Mouse (Mus musculus) mouse trophoblast stem cell (cell line): ENCODE measurements at regions not wholly inside any gene's neighbourhood (a gene's known extent, or its start where the extent isn't known, plus 50 kb on each side); places are given as distances from the start of the nearest gene placed in this dataset.
"Not testable (repeated sequence)": the region's sequence is repeated elsewhere in the genome, so short reads cannot be mapped to it uniquely, and the experiment has no call there.

Source experiments
- in situ Hi-C, 2 experiments: fragments of 300-500 bp; cut with MseI, MboI; formaldehyde crosslinking; loops; 2 replicates in 1 of 2; 3 replicates in 1 of 2; pipeline ENCODE4 v1.15.1; 2025

DNA sequence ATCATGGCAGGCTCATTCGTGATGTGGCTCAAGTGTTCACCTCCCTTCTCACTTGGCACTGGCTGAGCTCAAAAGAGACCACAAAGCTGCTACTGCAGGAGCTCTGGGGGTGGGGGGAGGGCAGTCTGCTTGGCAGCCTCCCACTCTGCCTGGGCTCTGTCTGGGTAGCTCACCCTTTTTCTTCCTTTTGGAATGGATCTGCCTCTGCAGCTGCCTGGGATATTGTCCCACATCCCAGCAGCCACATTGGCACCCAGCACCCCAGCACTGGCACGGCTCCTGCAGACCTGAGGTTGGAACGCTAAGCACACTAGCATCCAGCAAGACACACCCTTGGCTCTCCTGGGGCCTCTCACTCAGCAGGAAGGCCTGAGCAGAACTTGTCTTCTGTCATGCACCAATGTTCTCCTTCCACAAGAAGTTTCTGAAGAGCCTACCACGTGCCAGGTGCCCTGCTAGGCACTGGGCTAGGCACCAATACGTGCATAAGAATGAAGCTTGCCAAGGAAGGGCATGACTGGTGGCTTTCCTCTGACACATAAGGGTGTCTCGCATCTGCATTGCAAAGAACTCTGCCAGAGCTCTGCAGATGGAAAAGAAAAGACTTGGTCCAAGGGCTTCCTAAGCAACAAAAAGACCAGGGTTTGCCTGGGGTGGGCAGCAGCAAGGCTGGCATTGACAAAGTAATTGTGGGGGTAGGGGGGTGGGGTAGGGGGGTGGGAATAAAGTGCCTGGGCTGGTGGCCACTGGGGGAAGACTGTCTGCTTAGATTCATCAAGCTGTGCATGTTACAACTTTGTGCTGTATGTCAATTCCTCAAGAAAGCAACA is 112.1 kb upstream of the Sipa1l1 start:
- in situ Hi-C loops: not testable (repeated sequence)

- in situ Hi-C loops: no loop called here
These were observed 104.1 kb upstream of the Sipa1l1 start for GRCm38 (mm10) chr12:82064986-82065385.

GRCm38 (mm10) chr12:82066860-82067259 is 102.3 kb upstream of the Sipa1l1 start:
- in situ Hi-C loops: no loop called here

DNA sequence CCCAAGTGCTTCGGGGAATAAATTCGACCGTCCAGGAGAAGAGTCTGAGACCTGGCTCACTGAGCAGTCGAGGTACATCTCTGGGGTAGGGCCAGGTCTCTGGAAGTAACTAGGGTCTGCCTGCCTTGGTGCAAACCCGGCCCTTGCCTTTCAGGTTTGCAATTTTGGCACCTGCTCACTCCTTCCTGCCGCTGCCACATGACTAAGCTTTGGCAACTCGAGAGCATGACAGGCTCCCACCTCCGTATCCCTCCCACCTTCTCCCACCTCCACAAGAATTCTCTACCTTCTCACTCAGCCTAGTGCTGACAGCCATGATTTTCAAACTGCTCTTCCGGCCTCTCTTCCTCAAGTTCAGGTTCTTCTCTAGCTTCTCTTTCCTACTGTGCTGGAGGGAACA is 99.5 kb upstream of the Sipa1l1 start:
- in situ Hi-C loops: no loop called here

DNA sequence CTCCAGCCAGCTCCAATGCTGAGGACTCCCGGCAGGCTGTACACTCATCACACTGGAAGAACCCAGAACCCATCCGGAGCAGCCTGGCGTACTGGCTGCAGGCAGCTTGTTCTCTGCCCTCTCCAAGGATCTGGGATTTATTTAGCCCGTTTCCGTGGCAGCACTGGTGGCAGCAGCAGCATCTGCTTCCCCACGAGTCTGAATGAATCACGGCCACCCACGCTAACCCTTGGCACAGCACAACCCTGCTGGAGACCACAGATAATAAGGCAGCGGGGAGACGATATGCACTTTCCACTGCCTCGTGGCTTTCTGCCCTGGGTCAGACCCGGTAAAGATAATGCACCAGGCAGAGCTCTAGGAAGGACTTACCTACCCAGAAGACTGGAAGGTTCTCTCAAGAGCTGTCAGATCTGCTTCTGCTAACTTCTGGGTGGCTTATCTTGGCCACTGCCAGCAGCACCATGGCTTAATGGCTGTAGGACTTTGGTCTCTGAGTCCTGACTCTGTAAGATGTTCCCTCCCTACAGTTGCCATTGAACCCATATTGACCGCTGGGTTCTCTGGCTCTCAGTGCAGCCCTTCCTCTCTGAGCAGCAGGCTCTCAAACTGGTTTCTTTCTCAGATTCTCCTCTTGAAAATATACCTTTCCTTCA is 96.2 kb upstream of the Sipa1l1 start:
- in situ Hi-C loops: no loop called here

DNA sequence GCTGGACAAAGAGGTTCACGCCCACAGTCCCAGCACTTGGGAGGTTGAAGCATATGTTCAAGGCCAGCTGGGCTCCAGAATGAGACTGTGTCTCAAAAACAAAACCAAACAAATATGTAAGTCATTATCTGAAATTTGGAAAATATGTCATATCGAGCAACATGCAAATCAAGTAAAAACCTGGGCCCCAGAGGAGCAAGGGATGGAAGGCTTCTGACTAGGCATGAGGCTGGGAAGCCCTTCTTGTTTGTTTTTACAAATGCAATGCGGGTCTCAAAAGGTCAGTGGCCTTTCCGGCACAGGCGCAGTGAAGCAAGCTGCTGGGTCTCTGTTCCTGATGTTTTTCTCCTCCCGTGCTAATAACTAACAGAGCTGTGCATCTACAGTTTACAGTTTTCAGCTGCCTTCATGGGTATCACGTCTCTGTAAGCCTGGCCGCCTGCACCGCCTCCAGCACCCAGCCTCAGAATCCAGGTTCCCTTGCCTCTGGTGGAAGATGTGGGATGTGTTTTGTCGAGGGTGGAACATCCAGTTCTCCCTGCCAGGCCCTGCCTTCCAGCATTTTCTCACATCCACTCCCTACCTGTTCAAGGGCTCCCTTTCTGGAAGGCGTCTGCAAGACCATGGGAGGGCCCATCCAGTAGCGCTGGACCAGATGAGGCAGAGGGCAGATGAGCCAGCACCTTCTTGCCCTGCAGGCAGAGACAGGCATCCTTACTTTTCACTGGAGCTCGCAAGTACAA is 93.5 kb upstream of the Sipa1l1 start:
- in situ Hi-C loops: no loop called here

DNA sequence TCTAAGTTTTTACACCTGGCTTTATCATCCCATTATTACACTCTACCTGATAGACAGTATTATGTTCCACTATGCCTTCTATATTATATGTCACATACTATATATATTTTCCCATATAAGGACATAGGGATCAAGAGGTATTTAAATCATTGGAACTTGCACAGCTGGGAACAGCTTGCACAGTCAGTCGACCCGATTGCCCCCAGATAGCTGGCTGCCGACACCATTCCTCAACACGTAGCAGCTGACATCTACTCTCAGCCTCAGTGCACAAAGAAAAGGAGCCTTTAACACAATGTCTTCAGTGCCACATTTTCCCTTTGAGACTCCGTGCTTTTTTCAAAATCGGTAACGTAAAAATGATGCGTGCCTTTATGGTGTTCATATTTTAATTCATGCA is 92.4 kb upstream of the Sipa1l1 start:
- in situ Hi-C loops: no loop called here

DNA sequence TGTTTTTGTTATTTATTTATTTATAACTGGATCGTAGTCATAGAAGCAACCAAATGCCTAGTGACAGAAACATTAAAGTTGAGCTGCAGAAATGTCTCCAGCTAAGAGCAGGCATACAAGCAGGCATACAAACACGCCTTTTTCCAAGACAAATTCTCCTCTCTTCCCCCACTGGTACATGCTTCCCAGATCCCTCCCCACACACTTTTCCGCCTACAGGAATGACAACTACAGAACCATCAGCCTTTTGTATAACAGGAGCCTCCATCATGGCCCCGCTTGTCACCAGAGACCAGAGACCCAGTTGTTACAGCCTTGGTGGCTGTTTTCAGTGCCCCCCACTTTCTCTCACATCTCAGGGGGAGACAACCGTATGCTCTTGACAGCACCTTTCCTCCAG is 91.2 kb upstream of the Sipa1l1 start:
- in situ Hi-C loops: no loop called here

DNA sequence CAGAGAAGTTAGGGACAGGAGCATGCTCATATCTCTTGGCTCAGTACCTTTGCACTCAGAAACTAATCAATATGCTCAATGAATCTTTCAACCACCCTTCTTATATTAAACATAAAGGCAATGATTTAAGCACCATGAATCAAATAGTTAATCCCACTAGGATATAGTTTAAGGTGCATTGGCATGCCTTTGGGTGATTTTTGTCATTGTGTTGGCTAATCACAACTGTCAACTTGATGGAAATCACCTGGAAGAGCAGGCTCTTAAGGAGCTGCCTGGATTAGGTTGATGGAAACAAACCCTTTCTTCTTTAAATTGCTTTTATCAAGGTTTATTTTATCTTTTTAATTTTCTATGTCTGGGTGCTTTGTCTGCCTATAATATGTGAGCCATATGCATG is 90.4 kb upstream of the Sipa1l1 start:
- in situ Hi-C loops: no loop called here

GRCm38 (mm10) chr12:82080196-82080880 is 88.8 kb upstream of the Sipa1l1 start:
- in situ Hi-C loops: no loop called here

DNA sequence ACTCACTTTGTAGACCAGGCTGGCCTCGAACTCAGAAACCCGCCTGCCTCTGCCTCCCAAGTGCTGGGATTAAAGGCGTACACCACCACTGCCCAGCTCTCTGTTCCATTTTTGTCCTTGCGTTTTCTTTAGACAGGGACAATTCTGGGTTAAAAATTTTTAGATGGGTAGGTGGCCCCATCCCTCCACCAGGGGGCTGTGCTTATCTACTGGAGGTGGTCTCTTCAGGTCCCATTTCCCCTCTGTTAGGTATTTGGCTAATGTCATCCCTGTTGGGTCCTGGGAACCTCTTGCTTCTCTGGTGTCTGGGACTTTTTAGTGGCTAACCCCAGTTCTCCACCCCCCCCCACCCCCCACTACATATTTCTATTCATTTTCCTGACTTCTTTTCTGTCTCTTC is 86.5 kb upstream of the Sipa1l1 start:
- in situ Hi-C loops: not testable (repeated sequence)

GRCm38 (mm10) chr12:82085771-82086400 is 83.2 kb upstream of the Sipa1l1 start:
- in situ Hi-C loops: no loop called here

DNA sequence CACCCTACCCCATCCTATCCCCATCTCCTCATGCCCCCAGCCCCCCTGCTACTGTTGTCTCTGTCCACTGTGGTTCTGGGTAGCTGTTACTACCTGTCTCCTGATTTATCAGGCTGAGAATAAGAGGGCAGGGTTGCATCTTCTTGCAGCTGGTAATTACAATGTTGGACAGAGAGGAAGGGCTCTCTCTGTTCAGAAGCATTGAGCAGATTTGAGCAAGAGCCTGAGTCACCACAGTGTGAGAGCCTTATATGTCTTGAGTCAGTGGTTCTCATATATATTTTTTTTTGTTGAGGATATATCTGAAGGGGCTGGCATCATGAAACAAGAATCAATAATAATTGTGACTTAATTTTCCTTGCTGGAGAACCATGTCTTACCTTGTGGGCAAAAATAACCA is 82.7 kb upstream of the Sipa1l1 start:
- in situ Hi-C loops: no loop called here

- in situ Hi-C loops: no loop called here
These were observed 79.8 kb upstream of the Sipa1l1 start for GRCm38 (mm10) chr12:82089288-82089687.

DNA sequence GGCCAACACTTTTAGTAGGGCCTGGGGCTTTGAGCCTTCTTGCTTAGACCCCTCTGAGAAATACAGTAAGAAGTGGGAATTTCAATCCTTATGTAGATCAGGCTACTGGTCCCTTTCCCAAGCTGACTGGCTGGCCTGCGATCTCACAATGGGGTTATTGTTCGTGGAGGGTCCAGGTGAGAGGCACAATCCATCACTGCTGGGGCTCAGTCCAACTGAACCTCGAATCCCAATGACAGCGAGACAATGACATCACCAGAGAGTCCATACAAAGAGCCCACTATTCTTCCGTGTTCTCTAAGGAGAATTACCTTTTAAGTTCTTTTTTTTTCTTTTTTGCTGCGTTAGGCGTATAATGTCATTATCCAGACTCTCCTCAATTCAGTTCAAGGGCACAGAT is 75.8 kb upstream of the Sipa1l1 start:
- in situ Hi-C loops: no loop called here

- in situ Hi-C loops: no loop called here
These were observed 73.7 kb upstream of the Sipa1l1 start for GRCm38 (mm10) chr12:82095396-82095795.

GRCm38 (mm10) chr12:82097126-82097525 is 72.0 kb upstream of the Sipa1l1 start:
- in situ Hi-C loops: no loop called here

- in situ Hi-C loops: no loop called here
These were observed 71.5 kb upstream of the Sipa1l1 start for GRCm38 (mm10) chr12:82097620-82098019.

DNA sequence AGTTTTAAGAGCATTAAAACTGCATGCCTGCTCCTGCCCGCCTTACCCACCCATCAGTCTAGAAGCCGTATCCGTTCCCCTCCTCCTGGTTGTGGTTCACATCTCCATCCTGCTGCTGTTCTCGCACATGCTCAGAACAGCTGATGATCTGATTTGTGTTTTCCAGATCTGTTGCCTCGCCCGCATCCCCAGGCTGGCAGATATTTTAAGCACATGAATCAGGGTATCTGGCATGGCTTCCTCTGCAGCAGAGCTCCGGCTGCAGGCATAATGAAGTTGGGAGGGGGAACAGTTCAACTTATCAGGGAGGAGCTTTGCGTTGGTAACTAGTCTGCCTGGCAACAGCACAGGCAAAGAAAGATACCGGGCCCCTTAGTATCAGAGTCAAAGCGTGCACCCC is 64.9 kb upstream of the Sipa1l1 start:
- in situ Hi-C loops: loop anchor here in 1 of 2 experiments (25.0 kb wide), 2 partner anchors 117 to 292 kb away; no protein-coding TSS in a partner anchor

- in situ Hi-C loops: loop anchor here in 1 of 2 experiments (25.0 kb wide), 2 partner anchors 118 to 293 kb away; no protein-coding TSS in a partner anchor
These were observed 63.7 kb upstream of the Sipa1l1 start for GRCm38 (mm10) chr12:82105184-82106031.
